Mouse (Mus musculus) left cerebral cortex, adult 9 months (tissue): ENCODE results near the gene Pcp4.
"Not testable (repeated sequence)": the region's sequence is repeated elsewhere in the genome, so short reads cannot be mapped to it uniquely, and the experiment has no call there.

ENCODE experiments used
- DNase-seq, 2 experiments: peaks; one replicate each; pipeline ENCODE4 v3.0.0; 2022; ENCODE audit warnings: low spot score in 2 of 2

Gene Pcp4

GRCm38 (mm10) chr16:96467445-96467844 lies at the start of gene Pcp4:
Gene Pcp4, plus strand, starts transcription at chr16:96467606.
- DNase-seq, result peak; percentile 76 to 94

- DNase-seq, result no peak
These were observed 42.4 kb upstream of the Pcp4 start for GRCm38 (mm10) chr16:96425044-96425443.

GRCm38 (mm10) chr16:96426671-96427070 lies 40.7 kb upstream of the Pcp4 start:
- no peak for DNase-seq

GRCm38 (mm10) chr16:96429046-96429445 lies 38.4 kb upstream of the Pcp4 start:
- DNase-seq, result no peak

GRCm38 (mm10) chr16:96433266-96433665 lies 34.1 kb upstream of the Pcp4 start:
- no peak for DNase-seq

- DNase-seq, result no peak
These were observed 33.2 kb upstream of the Pcp4 start for GRCm38 (mm10) chr16:96434024-96434785.

GRCm38 (mm10) chr16:96438946-96439345 lies 28.5 kb upstream of the Pcp4 start:
- no peak for DNase-seq

GRCm38 (mm10) chr16:96439682-96440081 lies 27.7 kb upstream of the Pcp4 start:
- no peak for DNase-seq

- no peak for DNase-seq
These were observed 26.5 kb upstream of the Pcp4 start for GRCm38 (mm10) chr16:96440871-96441270.

- no peak for DNase-seq
These were observed 25.6 kb upstream of the Pcp4 start for GRCm38 (mm10) chr16:96441826-96442225.

- DNase-seq, result no peak
These were observed 23.9 kb upstream of the Pcp4 start, which contains the start of gene Itgb2l for GRCm38 (mm10) chr16:96443468-96443867. Gene Itgb2l, minus strand, starts transcription at chr16:96443619.

- not testable (repeated sequence) for DNase-seq
These were observed 16.5 kb upstream of the Pcp4 start for GRCm38 (mm10) chr16:96450871-96451270.

- DNase-seq, result no peak
These were observed 13.3 kb upstream of the Pcp4 start for GRCm38 (mm10) chr16:96454086-96454485.

GRCm38 (mm10) chr16:96457612-96458011 lies 9.8 kb upstream of the Pcp4 start:
- no peak for DNase-seq

- DNase-seq, result no peak
These were observed 8.1 kb upstream of the Pcp4 start for GRCm38 (mm10) chr16:96459356-96459755.

- no peak for DNase-seq
These were observed 6.6 kb upstream of the Pcp4 start for GRCm38 (mm10) chr16:96460788-96461187.

GRCm38 (mm10) chr16:96468011-96468410 lies 605 bp downstream of the Pcp4 start:
- no peak for DNase-seq

GRCm38 (mm10) chr16:96468698-96469097 lies 1.3 kb downstream of the Pcp4 start:
- DNase-seq, result peak; percentile 59 to 62

- no peak for DNase-seq
These were observed 2.2 kb downstream of the Pcp4 start for GRCm38 (mm10) chr16:96469640-96470039.

GRCm38 (mm10) chr16:96472361-96472760 lies 5.0 kb downstream of the Pcp4 start:
- no peak for DNase-seq

GRCm38 (mm10) chr16:96472816-96473215 lies 5.4 kb downstream of the Pcp4 start:
- DNase-seq, result no peak

GRCm38 (mm10) chr16:96474185-96474584 lies 6.8 kb downstream of the Pcp4 start:
- DNase-seq, result no peak

- DNase-seq, result no peak
These were observed 14.4 kb downstream of the Pcp4 start for GRCm38 (mm10) chr16:96481791-96482190.
